Mouse (Mus musculus) hindbrain, embryonic 11.5 days (tissue): ENCODE data around the gene Olfr165. TPM values are rescaled to one million over a fixed set of nuclear protein-coding genes. Genes with fewer than 3 reads are reported as not detected.
"Not testable (repeated sequence)": the region's sequence is repeated elsewhere in the genome, so short reads cannot be mapped to it uniquely, and the experiment has no call there.

Experiments used
- ATAC-seq: fragments of 200-750 bp; cut with Nextera tagmentation; 2 replicates; pipeline ENCODE4 v1.8.0; 2017; ENCODE audit warnings: mild to moderate bottlenecking, moderate TSS enrichment, moderate library complexity; ENCODE audit not compliant: low FRiP score
- DNase-seq: peaks from one replicate; pipeline ENCODE4 v3.0.0-alpha.2; 2015; ENCODE audit warnings: low spot score
- H3K27ac ChIP-seq: fragments of 300-500 bp; sonication (generic); 2 replicates; pipeline ENCODE4 v1.5.1; 2014; ENCODE audit warnings: mild to moderate bottlenecking, low read depth, low read length
- H3K27me3 ChIP-seq: fragments of 300-500 bp; sonication (generic); 2 replicates; pipeline ENCODE4 v1.6.1; 2014; ENCODE audit warnings: mild to moderate bottlenecking, low read length, moderate library complexity, mixed read lengths; ENCODE audit not compliant: control insufficient read depth, insufficient read depth
- H3K36me3 ChIP-seq: fragments of 300-500 bp; sonication (generic); 2 replicates; pipeline ENCODE4 v1.6.1; 2014; ENCODE audit warnings: mild to moderate bottlenecking, low read length, moderate library complexity, mixed read lengths; ENCODE audit not compliant: control insufficient read depth, insufficient read depth
- H3K4me1 ChIP-seq: fragments of 300-500 bp; sonication (generic); replicated peaks from 2 replicates; pipeline ENCODE4 v1.6.1; 2014; ENCODE audit warnings: low read length, mixed read lengths; ENCODE audit not compliant: control insufficient read depth, insufficient read depth
- H3K4me2 ChIP-seq: fragments of 300-500 bp; sonication (generic); replicated peaks from 2 replicates; pipeline ENCODE4 v1.6.1; 2014; ENCODE audit warnings: mild to moderate bottlenecking, low read depth, low read length
- H3K4me3 ChIP-seq: fragments of 300-500 bp; sonication (generic); 2 replicates; pipeline ENCODE4 v1.5.1; 2014; ENCODE audit warnings: low read depth, low read length
- H3K9ac ChIP-seq: fragments of 300-500 bp; sonication (generic); 2 replicates; pipeline ENCODE4 v1.6.1; 2014; ENCODE audit warnings: low read depth, low read length
- H3K9me3 ChIP-seq: fragments of 300-500 bp; sonication (generic); 2 replicates; pipeline ENCODE4 v1.6.1; 2016; ENCODE audit warnings: low read length; ENCODE audit not compliant: control insufficient read depth
- WGBS: fragments of 180-500 bp; shearing (Covaris S2); extraction: QIAGEN DNeasy Blood & Tissue Kit; methylation state at CpG from one replicate; pipeline ENCODE4 v1.1.7; 2014; 5-methylcytosine and 5-hydroxymethylcytosine counted together
- polyA plus RNA-seq: library from polyadenylated mRNA; unstranded; fragments of >200 nt; fragmentation: Nextera tagmentation; extraction: Ambion mirVana; gene quantifications from 2 replicates; pipeline ENCODE4 v1.2.1, GENCODE M21; 2014

The Olfr165 gene
- not detected in 2 replicates for polyA plus RNA-seq

DNA sequence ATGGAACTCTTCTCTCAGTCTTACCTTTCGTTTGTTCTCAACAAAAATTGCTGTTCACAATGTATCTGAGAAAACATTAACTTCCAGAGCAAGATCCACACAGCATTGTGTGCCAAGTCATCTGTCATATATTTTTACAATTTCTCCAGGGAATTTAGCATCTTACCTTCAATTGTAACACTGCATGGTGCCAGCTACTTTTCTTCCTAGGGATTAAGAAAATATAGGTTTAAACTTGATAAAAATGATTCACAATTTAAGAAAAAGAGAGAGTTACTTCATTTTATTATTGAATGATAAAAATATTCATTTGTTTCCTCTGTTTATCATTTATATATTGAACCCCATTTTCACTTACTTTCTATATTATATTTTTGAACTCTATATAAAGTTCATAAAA lies at the start of gene Olfr165:
Gene Olfr165, minus strand, starts transcription at position 101 of the 400 bp plus-strand sequence.
- H3K9ac ChIP-seq: no peak within 1 kb of the TSS
- no peak within 1 kb of the TSS for H3K4me3 ChIP-seq
- H3K27ac ChIP-seq: no peak within 1 kb of the TSS
- ATAC-seq: no peak
- H3K9me3 ChIP-seq: no peaks in the 10 kb centered on the region
- no peaks in the 10 kb centered on the region for H3K4me1 ChIP-seq
- no peaks in the 10 kb centered on the region for H3K27me3 ChIP-seq
- DNase-seq: no peak
- no peak within 1 kb of the TSS for H3K4me2 ChIP-seq
- 62% methylated on average over 1 of the region's 1 CpGs for WGBS
- no peaks in the 10 kb centered on the region for H3K36me3 ChIP-seq

- 87% methylated on average over 1 of the region's 1 CpGs for WGBS
- Histone ChIP-seq H3K9me3 (no peaks in the 10 kb centered on the region), H3K27ac (no peak overlapping the region), H3K4me3 (no peak overlapping the region), H3K9ac (no peak overlapping the region), H3K36me3 (no peaks in the 10 kb centered on the region), H3K4me1 (no peaks in the 10 kb centered on the region), H3K27me3 (no peaks in the 10 kb centered on the region), H3K4me2 (no peak overlapping the region)
- no peak for ATAC-seq
- DNase-seq: no peak
Observed at GRCm38 (mm10) chr16:19464365-19464764, 41.4 kb upstream of the Olfr165 start.

- H3K4me3 ChIP-seq, DNase-seq, H3K36me3 ChIP-seq, H3K4me2 ChIP-seq, H3K4me1 ChIP-seq, ATAC-seq, H3K9ac ChIP-seq, H3K9me3 ChIP-seq, H3K27ac ChIP-seq, H3K27me3 ChIP-seq: not testable (repeated sequence)
- WGBS: 75% methylated on average over 4 of the region's 4 CpGs
Observed at GRCm38 (mm10) chr16:19458741-19459140, 35.8 kb upstream of the Olfr165 start.

DNA sequence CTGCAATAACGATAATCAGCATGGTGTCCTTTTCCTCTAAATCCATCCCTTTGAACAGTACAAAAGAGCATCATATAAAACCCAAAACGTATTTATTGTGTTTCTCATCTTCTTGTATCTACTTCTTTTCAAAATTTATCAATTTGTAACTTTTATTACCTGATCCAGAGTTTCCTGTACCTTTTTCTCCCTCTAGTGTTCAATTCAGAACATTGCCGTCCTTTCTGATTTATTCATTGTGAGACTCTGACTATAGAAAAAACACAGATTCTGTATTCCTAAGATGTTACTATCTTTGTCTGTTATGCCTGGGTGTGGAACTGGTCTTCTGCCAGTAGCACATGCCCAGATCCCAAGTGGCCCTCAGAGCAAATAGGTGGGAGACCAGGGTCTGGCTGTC lies 35.0 kb downstream of the Olfr165 start:
- no peaks in the 10 kb centered on the region for H3K9me3 ChIP-seq
- no peak overlapping the region for H3K9ac ChIP-seq
- WGBS: 56% methylated on average over 3 of the region's 3 CpGs
- no peaks in the 10 kb centered on the region for H3K36me3 ChIP-seq
- no peak for ATAC-seq
- H3K4me3 ChIP-seq: no peak overlapping the region
- H3K27ac ChIP-seq: no peak overlapping the region
- DNase-seq: no peak
- no peak overlapping the region for H3K4me2 ChIP-seq
- no peaks in the 10 kb centered on the region for H3K27me3 ChIP-seq
- H3K4me1 ChIP-seq: no peaks in the 10 kb centered on the region

Other genes starting within 250 kb of the Olfr165 start
- gene Olfr164, start 109.1 kb downstream of the Olfr165 start, polyA plus RNA-seq: not detected in 2 replicates
- not detected in 2 replicates for gene Olfr166, start 60.6 kb upstream of the Olfr165 start, polyA plus RNA-seq
- gene Olfr167, start 99.1 kb upstream of the Olfr165 start, polyA plus RNA-seq: not detected in 2 replicates
- not detected in 2 replicates for gene Olfr168, start 112.4 kb upstream of the Olfr165 start, polyA plus RNA-seq
- not detected in 2 replicates for gene Olfr169, start 148.7 kb upstream of the Olfr165 start, polyA plus RNA-seq
- not detected in 2 replicates for gene Olfr170, start 188.7 kb upstream of the Olfr165 start, polyA plus RNA-seq
- not detected in 2 replicates for gene Olfr171, start 206.8 kb upstream of the Olfr165 start, polyA plus RNA-seq